Mouse (Mus musculus): ENCODE data around the gene Zmynd10. TPM values are rescaled to one million over a fixed set of nuclear protein-coding genes. Genes with fewer than 3 reads are reported as not detected.

Gene Zmynd10
- total RNA-seq (2021), result under 1 TPM; 0.45 to 0.52 TPM
- polyA plus RNA-seq (2012; rRNA removed), result 0.37 and 0.61 TPM in 2 replicates
- long read RNA-seq, partial matches to known transcripts, result 0 of 1 reads
- long read RNA-seq, other reads (novel, unspliced or antisense), result 1 of 1 reads

GRCm38 (mm10) chr9:107547026-107547425, at the start of gene Zmynd10:
Gene Zmynd10, plus strand, starts transcription at chr9:107547298.
- peak; percentile 94 for DNase-seq

- DNase-seq, result no peak
Observed at GRCm38 (mm10) chr9:107500708-107501286, 46.3 kb upstream of the Zmynd10 start.

GRCm38 (mm10) chr9:107502131-107502846, 44.8 kb upstream of the Zmynd10 start:
- DNase-seq, result no peak

GRCm38 (mm10) chr9:107504662-107505537, 42.2 kb upstream of the Zmynd10 start:
- DNase-seq, result no peak

- no peak for DNase-seq
Observed at GRCm38 (mm10) chr9:107508266-107508665, 38.8 kb upstream of the Zmynd10 start.

GRCm38 (mm10) chr9:107510384-107511100, 36.6 kb upstream of the Zmynd10 start:
- DNase-seq, result no peak

GRCm38 (mm10) chr9:107511436-107511835, 35.7 kb upstream of the Zmynd10 start:
- no peak for DNase-seq

GRCm38 (mm10) chr9:107512326-107512725, 34.8 kb upstream of the Zmynd10 start:
- no peak for DNase-seq

GRCm38 (mm10) chr9:107514303-107514955, 32.7 kb upstream of the Zmynd10 start:
- DNase-seq, result peak; percentile 80

GRCm38 (mm10) chr9:107520331-107520730, 26.8 kb upstream of the Zmynd10 start:
- DNase-seq, result no peak

- no peak for DNase-seq
Observed at GRCm38 (mm10) chr9:107521190-107521589, 25.9 kb upstream of the Zmynd10 start.

- peak; percentile 63 for DNase-seq
Observed at GRCm38 (mm10) chr9:107521711-107522399, 25.2 kb upstream of the Zmynd10 start.

- DNase-seq, result no peak
Observed at GRCm38 (mm10) chr9:107522400-107522711, 24.7 kb upstream of the Zmynd10 start.

GRCm38 (mm10) chr9:107526198-107527026, 20.7 kb upstream of the Zmynd10 start:
- DNase-seq, result peak; percentile 84

- peak; percentile 97 for DNase-seq
Observed at GRCm38 (mm10) chr9:107533791-107534407, 13.2 kb upstream of the Zmynd10 start, which contains the start of gene Tmem115. Gene Tmem115, plus strand, starts transcription at chr9:107533945.

GRCm38 (mm10) chr9:107534408-107535202, 12.5 kb upstream of the Zmynd10 start:
- no peak for DNase-seq

- no peak for DNase-seq
Observed at GRCm38 (mm10) chr9:107538231-107538630, 8.9 kb upstream of the Zmynd10 start.

- no peak for DNase-seq
Observed at GRCm38 (mm10) chr9:107538711-107539110, 8.4 kb upstream of the Zmynd10 start.

All from adrenal gland, adult 2 months (tissue).